Mouse (Mus musculus): ENCODE data around the gene Parva. TPM values are rescaled to one million over a fixed set of nuclear protein-coding genes. Genes with fewer than 3 reads are reported as not detected.

Gene Parva
- total RNA-seq, 2 experiments from 2014 or later = 10.1 to 13.3 TPM

DNA sequence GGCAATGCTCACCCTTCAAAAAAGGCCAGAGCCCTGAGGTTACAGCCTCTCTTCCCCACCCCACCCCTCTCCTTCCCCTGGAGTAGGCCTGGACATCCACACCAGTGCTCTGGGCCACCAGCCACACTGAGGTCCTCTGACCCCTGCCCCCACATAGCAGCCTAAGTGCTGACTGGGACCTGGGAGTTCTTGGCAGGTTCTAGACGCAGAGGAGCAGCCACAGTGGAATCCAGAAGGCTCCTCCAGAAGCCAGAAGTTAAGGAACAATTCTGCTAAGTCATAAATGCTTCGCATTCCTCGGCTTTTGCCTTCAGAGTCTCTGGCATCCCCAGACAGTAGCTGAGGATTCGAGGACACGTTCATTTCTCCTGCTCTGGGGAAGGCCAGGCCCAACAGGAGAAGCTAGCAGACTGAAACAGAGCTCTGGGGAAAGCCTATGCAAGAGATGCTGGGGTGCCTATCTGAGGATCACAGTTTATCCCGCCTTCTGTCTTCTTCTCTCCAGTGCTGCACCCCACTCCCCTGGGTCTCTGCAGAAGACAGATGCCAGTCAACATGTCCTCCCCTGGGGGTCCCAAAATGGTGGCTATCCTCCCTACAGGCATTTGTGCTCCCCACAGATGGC is 168.0 kb downstream of the Parva start:
- DNase-seq (ENCODE audit: low spot score) = peak; percentile 16

DNA sequence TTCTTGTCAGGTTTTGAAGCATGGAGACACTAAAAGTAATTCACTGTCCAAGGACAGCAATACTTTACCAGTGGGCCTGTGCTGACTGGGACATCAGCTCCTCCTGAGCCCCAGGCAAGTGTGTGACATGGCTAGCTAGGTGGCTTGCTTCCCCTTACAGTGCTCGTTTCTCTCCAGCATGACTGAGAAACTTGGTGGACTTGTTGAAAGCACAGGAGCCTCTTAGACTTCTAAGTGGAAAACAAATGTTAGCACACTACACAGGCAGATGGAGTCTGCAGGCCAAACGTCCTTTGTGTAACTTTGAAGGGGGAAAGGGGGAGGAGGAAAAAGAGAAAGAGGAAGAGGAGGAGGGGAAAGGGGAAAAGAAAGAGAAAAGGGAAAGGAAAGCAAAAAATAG is 172.3 kb downstream of the Parva start:
- no peak for DNase-seq (ENCODE audit: low spot score)

DNA sequence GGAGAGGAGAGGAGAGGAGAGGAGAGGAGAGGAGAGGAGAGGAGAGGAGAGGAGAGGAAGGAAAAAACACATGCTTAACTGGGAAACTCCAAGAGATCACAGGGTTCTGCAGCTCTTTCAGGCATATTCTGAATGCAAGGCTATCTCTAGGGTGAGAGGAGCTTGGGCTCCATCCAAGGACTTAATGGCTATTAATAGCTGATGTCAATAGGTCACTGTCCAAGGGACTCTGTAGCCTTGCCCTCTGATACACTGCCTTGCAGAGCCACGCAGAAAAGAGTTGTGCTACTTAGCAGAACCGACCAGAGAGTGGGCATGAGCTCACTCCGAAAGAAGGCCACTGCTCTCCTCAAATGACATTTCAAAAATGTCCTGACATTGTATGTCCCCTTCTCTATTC is 172.9 kb downstream of the Parva start:
- DNase-seq (ENCODE audit: low spot score) = peak; percentile 71

GRCm38 (mm10) chr7:112602966-112603365 is 175.7 kb downstream of the Parva start:
- DNase-seq (ENCODE audit: low spot score) = peak; percentile 38

GRCm38 (mm10) chr7:112603496-112604170 is 176.3 kb downstream of the Parva start:
- DNase-seq (ENCODE audit: low spot score) = peak; percentile 21

- no peak for DNase-seq (ENCODE audit: low spot score)
Measured at GRCm38 (mm10) chr7:112604209-112604608, 176.9 kb downstream of the Parva start.

DNA sequence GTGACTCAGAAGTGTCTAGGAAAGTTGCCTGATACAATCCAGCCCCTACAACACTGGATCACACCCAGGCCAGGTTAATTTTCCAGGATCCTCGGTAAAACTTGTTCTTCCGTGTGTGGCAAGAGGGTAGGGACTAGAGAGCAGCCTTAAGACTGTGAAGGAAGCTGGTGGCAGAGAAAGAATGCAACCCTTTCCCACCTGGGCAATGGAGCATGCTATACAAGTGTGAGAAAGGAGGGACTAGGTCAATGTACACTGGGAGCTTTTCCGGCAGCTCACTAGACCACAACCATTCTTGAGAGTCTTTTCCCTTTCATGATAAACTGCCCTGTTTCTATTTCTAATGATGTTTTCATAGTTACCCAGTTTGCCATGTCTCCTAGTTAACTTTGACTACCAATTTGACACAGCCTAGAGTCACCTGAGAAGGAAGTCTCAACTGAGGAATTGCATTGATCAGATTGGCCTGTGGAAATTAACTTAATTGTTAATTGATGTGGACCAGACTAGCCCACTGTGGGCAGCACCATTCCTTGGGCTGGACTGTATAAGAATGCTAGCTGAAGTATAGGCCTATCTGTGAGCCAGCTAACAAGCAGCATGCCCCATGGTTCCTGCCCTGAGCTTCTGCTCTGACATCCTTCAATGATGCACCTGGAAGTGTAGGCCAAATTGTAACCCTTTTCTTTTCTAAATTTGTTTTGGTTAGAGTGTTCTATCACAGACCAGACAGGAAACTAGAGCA is 186.9 kb downstream of the Parva start:
- no peak for DNase-seq (ENCODE audit: low spot score)

- DNase-seq (ENCODE audit: low spot score) = peak; percentile 26
Measured at GRCm38 (mm10) chr7:112614791-112615668, 187.7 kb downstream of the Parva start.

- DNase-seq (ENCODE audit: low spot score) = no peak
Measured at GRCm38 (mm10) chr7:112620322-112621179, 193.2 kb downstream of the Parva start.

DNA sequence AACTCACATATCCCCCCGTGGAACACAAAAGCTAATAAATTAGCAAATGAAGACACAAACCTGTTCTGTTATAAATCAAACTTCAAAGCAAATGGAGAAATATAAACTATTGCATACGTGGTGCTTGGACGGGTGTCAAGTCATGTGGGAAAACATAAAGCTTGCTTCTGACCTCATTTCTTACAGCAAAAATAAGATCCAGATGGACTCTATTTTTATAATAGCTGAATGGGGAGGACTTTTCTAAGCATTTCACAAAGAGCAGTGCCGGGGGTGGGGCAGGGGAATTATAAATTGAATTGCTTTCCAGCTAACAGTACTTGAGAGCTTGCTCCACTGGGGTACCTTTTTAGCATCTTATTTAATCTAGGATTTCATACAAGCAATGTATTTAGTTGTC is 200.2 kb downstream of the Parva start:
- no peak for DNase-seq (ENCODE audit: low spot score)

GRCm38 (mm10) chr7:112634505-112635213 is 207.4 kb downstream of the Parva start:
- DNase-seq (ENCODE audit: low spot score) = no peak

DNA sequence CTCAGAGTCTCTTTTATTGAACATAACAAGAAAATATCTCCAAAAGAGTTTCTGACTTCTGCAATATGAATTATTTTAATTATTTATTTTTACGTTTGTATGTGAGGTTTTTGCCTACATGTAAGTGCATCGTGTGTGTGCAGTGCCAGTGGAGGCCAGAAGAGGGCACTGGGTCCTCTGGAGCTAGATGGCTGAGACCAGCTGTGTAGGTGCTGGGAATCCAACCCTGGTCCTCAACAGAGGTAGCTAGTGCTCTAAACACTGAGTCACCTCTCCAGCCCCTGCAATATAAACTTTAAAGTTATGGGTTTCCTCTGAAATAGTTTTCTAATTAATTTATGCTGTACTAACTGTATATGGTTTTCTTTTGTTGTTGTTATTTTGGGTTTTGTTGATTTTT is 208.6 kb downstream of the Parva start:
- no peak for DNase-seq (ENCODE audit: low spot score)

Other genes with a start within 250 kb of the Parva start
- 100 to 1,000 TPM; 166 to 180 TPM for gene Mical2, start 201.6 kb upstream of the Parva start, total RNA-seq (2021)

All from gastrocnemius, adult 18-20 months (tissue).